Mouse (Mus musculus): ENCODE data around the gene 4930435E12Rik.
"Not testable (repeated sequence)": the region's sequence is repeated elsewhere in the genome, so short reads cannot be mapped to it uniquely, and the experiment has no call there.

Gene 4930435E12Rik

DNA sequence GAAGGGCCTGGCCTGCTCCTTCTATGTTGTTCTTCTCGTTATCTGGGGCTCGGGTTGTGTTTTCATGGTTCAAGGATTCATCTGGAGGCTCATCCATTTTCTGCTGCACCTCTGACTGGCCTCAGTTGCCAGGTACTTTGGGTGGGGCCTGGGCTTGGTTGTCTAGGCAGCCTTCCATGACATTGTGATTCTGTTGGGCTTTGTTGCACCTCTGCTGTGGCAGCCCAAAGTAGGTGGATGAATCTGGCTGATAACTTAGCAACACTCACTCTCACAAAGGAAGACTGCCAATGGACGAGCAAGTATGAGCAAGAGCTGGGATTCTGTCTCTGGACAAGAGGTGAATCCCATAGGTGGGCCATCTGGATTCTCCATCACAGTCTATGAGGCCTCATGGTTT is at the start of gene 4930435E12Rik:
4930435E12Rik (minus strand) TSS at position 101 of the 400 bp plus-strand sequence.
- DNase-seq (ENCODE audit: low spot score) = no peak

DNA sequence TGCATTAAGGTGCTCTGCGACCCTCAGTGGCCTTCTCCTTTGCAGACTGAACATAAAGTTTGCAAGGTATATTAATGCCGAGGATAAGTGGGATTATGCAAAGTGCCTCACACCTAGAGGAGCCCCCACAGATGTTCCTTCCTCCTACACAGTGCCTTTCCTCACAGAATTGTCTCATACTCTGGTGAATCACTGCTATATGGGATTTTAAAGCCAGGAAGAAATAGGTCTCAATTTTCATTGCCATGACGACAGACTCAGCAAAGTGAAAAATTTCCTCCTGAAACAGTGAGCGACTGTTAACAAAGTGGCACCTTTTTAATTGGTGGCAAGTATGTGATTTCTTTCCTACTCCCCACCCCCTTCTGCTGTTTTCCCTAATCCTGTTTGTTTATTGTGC is 45.9 kb upstream of the 4930435E12Rik start:
- no peak for DNase-seq (ENCODE audit: low spot score)

DNA sequence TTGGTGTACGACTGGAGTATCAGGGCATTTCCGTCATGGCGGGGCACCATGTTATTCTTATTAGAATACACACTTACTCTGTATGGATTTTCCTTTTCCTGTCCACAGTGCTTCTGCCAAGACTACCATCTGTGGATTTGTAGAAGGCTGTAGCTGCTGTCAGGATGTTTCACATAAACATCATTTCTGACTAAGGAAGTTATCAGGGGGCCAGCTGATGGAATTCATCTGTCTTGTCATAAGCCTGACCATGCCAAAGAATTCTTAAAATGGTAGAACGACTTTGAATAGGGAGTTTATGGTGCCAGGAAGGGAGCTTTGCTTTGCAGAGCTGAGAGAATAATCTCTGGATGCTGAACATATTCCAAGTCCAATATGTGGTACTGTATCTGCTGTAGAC is 44.7 kb upstream of the 4930435E12Rik start:
- no peak for DNase-seq (ENCODE audit: low spot score)

DNA sequence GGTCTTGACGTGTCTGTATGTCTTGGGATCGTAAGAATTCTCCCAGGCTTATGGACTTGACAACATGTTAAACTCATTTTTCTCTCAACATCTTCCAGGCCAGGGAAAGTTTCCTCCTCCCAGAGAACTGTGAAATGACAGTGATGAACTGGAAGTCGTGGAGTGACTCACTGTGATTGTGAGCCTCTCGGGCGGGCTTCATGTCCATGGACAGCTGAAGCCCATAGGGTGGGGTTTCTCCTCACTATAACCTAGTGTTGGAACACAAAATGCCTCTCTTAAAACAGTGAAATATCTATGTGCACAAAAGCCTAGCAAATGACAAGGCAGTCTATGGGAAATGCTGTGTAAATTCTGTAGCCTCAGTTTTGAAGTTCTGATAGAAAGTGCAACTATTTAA is 35.8 kb upstream of the 4930435E12Rik start:
- DNase-seq (ENCODE audit: low spot score) = no peak

DNA sequence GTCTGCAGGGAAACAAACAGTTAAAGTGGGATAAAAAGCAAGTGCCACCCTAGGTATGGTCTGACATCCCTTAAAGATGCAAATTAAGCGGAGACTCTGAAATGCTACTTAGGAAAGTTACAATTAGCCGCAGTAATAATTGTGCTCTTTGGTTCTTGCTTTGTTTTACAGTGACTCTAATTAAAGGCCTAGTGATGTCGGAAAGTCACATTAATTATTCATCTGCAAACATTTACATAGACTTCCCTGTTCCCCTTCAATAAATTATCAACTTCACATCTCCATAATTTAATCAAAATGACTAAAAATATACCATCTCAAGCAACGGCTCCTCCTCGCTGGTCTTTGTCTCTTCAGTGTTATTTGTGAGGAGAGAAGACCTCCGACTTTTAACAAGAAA is 32.0 kb upstream of the 4930435E12Rik start:
- DNase-seq (ENCODE audit: low spot score) = no peak

DNA sequence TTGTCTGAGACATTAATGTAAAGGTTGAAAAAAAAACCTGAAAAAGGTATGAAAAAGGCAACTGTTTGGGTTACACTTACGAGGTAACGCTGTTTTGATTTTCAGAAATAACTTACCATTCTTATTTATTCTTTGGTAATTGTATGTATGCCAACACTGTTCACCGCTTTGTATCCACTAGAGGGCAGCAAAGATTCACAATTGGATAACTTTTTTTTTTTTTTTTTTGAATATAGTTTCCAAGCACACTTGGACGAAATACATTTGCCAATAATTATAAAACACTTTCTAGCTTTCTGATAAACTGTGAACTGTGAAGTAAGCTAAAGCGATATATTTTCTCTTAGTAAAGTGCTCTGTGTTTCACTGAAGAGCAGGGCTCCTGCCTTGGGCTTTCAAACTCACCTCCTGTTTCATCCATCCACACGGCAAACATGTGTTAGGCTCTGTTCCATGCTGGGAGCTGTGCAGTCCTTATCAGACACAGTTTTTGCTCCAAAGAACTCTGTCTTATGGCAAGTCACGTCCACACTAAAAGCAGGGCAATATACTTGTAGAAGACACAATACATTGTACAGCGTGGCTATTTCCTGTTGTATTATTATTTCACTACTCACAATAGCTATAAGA is 29.7 kb upstream of the 4930435E12Rik start:
- DNase-seq (ENCODE audit: low spot score) = no peak

DNA sequence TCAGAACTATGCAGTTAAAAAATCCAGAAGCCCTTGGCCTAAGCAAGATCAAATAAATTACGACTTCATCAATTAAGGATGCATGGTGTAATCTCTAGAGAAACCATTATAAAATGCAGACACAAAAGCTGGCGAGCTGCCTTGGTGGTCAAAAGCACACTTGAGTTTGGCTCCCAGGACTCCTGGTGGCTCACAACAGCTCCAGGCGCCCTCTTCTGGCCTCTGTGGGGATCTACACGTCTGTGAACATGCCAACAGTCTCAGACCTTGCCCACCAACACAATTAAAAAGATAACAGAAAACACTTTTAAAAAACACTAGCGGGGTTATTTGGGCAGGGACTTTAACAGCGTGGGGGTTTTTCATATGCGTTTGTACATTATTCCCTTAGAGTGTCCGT is 16.0 kb downstream of the 4930435E12Rik start:
- DNase-seq (ENCODE audit: low spot score) = peak; percentile 44

DNA sequence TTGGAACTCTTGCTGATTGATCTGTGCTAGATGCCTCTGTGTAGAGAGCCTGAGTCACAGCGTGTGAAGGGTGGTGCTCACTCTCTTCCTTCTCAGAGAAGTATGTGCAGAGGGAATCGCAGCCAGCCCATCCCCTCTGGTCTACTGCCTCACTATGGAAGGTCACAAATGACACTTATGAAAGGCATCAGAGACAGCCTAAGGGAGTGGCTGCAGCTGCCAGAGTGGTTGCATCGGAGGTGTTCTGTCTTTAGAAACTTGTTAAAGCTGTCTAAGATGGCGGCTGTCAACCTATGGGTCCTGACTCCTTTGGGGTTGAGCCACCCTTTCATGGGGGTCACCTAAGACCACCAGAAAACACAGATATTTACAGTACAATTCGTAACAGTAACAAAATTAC is 18.4 kb downstream of the 4930435E12Rik start:
- no peak for DNase-seq (ENCODE audit: low spot score)

DNA sequence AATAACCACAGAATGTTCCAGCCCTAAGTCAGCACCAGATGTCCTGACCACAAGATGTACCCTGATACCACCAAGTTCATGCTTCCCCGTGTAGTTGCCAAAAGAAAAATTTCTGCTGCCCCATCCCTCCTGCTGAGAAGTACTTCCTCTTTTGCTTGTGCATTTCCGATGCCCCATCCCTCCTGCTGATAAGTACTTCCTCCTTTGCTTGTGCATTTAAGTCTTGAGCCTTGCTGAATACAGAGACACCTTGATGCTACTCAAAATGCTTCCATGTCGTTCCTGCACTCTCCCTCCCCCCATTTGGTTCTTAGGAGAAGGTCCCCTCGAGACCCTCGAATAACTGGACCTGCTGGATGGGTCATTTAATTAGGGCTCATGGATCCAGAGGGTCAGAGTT is 20.8 kb downstream of the 4930435E12Rik start:
- not testable (repeated sequence) for DNase-seq (ENCODE audit: low spot score)

DNA sequence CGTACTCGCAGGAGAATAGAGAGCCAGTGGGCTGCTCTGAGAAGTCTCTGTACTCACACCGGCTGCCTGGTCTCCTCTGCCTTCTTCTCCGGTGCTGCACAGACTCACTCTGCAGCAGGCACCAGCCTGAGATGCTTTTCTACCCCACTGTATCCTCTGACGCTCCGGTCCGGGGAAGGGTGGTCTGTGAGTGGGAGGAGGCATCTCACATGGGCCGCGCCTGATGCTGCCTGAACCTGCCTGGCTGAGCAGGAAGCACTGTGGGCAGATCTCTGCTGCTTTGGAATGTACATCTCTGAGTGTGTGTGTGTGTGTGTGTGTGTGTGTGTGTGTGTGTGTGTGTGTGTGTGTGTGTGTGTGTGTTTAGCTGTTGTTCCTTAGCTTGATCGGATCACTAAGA is 28.5 kb downstream of the 4930435E12Rik start, which contains the start of gene Upk1b:
Upk1b (minus strand) TSS at position 238 of the 400 bp plus-strand sequence.
- peak; percentile 60 for DNase-seq (ENCODE audit: low spot score)

DNA sequence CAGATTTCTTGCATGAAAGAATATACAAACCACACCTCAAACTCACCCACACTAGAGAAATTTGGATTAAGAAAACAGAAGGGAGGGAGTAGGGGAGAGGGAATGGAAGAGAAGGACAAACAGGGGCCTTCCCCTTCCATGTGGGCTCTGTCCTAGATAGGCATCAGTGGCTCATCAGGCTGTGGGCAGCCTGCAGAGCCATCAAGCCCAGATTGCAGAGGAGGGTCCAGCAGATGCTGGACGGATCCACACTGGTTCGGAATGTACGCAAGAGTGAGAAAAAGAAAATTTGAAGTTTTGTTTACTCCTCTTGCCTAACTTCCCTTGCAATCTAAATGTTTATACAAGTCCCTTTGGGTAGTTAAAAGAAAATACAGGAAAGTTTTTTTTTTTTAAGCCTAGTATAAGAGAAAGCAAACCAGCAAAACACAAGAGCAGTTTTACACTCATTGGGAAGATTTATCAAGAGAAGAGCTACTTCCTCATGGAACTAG is 29.5 kb downstream of the 4930435E12Rik start:
- no peak for DNase-seq (ENCODE audit: low spot score)

DNA sequence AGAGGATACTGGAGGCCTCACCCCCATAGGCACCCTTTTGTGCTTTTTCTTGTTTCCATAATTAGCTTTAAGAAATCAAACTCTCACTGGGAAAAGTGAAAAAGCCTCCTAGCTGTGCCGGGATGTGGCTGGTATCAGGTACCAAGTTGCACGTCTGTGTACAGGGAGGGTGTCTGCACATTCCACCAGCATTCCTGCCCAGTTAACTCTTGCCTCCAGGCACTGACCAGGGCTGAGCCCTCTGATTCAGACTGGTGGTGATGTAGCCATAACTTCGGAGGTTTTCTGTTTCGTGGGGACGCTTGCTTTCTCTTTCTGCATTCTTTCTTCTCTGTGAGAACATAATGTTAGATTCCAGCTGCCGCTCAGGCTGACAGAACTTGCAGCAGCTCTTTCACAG is 35.4 kb downstream of the 4930435E12Rik start:
- DNase-seq (ENCODE audit: low spot score) = peak; percentile 44

DNA sequence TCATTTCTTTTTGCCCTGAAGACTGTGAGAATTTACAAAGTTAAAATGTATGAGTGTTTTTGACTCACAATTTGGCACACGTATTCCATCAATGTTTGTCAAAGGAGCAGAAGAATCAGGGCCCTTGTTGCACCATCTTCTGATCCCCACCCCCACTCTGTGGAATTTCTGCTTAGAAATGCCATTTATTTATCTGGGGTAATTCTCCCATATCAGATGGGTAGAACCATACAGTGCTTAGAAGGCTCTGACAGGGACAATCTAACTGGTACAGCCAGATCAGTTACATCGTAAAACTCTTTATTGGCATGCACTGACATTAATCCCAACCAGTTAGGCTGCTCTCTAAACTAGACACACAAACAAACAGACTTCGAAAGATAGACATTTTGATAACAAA is 38.6 kb downstream of the 4930435E12Rik start:
- no peak for DNase-seq (ENCODE audit: low spot score)

DNA sequence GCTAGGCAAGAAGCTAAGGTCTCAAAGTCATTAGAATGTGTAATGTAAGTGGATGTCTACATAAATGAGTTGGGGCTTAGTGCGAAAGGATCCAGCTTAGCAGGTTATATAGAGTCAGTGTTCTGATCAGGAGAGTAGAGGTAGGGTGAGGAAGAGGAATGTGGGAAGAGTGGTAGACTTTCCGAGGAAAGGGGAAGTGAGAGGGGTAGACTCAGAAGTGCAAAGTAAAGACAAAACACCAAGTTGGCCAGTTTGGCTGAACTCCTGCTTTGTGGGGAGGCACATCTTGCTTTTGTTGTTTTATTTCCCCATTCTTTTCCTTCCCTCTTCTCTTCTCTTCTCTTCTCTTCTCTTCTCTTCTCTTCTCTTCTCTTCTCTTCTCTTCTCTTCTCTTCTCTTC is 39.5 kb downstream of the 4930435E12Rik start:
- no peak for DNase-seq (ENCODE audit: low spot score)

DNA sequence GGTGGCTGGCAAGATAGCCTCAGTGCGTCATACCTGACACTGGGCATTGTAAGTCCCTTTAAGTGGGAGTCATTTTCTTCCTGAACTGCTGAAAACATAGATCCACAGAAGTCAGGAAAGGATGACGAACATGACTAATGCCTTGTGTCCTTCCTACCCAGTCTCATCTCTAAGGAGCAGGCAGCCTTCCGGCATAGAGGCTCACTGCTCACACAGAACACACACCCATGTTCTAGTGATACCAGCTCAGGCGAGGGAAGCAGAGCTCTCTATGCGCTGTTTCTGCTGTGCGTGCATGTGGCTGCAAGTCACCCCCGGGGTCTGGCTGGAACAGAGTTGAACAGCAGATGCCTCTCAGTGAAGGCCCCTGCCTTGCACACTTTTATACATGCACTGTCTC is 43.2 kb downstream of the 4930435E12Rik start:
- no peak for DNase-seq (ENCODE audit: low spot score)

DNA sequence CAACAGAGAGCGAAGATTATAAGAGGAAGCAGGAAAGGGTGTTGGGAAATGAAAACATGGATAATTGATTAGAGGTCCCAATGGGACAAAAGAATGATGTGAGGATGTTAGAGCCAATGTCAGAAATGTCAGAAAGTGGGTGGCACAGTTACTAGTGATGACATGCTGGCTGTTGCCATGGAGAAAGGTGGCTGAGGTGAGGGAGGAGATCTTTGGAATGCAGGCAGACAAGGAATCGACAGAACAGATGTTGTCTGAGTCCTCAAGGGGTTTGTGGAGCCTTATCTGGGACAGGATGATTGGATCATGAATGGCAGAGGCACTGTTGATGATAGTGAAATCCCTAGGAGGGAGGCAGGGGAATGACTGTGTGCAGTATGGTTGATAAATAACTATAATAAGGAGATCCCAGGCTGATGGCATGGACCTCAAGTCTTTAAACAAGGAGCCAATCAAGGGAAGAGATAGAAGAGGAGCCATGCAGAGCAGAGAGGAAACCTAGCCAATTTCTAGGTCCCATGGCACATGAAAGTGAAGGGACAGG is 46.0 kb downstream of the 4930435E12Rik start:
- no peak for DNase-seq (ENCODE audit: low spot score)

DNA sequence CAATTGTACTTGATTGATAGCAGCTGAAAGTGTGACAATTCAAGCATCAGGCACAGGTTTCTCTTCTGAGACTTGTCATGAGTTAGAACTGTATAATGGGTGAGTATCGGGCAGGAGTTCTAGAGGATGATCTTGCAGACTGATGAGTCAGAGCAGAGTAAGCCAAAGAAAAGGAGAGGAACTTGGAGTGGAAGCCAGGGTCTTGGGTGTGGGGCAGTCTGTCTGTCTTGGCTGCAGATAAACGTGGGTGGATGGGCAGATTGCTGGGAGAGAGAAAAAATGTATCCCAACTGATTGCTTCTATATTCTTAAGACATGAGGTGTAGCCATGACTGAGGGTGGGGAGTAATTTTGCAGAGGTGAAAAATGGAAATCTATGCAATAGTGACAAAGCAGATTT is 46.6 kb downstream of the 4930435E12Rik start:
- no peak for DNase-seq (ENCODE audit: low spot score)

DNA sequence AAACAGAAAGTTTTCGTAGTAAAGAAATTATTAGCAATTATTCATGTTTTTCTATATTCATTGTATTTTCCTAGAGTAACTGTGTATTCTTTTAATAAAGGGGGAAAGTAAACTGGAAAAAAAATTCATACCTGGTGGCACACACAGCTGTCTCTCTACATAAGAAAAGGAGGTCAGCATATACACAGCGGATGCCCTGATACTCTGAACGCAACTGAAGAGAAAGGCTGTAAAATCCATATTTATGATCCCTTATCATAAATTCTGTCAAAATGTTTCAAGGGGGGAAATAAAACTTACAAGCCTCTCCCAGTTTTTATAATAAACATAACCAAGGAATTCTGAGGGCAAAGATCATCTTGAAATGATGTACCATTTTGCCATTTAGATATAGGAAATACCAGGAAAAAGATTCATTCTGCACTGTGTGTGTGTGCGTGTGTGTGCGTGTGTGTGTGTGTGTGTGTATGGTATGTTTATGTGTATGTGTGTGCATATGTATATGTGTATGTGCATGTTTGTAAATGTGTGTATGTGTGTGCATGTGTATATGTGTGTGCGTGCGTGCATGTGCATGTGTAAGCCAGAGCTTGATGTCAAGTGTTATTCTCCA is 47.5 kb downstream of the 4930435E12Rik start:
- no peak for DNase-seq (ENCODE audit: low spot score)

DNA sequence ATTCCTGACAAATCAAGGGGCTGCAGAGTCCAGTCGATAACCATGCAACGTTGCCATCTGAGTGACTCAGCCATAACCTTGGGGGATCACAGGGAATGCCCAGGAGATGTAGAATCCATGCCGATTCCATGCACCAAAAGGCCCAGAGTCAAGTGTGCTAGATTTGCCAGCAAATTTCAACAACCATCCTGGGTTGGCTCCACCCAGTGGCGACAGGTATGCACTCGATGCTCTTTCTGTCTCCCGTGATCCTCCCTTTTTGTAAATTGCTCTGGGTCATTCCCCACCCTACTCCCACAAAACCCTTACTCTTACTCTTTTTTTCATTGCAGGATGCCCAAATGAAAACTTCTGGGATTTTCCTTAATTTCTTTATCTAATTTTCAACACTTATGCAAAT is 52.2 kb downstream of the 4930435E12Rik start:
- DNase-seq (ENCODE audit: low spot score) = no peak

DNA sequence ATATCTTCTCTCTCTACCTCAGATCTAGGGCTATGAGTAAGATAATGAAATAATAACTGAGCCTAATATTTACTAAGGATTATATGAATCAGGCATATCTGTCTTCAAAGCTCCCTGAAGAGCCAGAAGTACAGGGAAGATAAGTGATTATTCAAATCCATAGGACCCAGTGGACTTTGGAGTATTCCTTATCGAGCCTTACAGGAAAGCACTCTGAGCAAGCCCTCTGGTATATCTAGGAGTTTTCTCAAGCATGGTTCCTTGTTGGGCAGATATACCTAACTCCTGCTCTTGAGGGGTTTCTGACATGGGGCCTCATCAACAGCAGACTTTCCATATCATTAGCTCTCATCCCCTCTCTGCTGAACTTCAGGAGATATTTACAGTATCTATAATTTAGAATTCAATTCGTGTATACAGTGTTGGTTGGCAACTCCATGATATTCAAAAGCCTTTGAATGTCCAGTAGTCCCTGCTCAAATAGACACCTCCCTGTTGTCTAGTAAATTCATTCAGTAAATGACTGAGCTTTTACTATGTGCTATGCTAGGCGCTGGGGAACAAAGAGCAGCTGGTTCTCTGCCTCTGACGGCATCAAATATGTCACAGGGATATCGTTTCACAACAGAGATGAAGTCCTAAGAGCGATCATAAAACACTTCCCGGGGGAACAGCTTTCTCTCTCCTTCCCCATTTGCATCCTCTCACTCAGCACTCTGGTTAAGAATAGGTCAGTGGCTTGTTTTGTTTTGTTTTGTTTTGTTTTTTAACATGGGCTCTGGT is 53.4 kb downstream of the 4930435E12Rik start:
- DNase-seq (ENCODE audit: low spot score) = no peak

DNA sequence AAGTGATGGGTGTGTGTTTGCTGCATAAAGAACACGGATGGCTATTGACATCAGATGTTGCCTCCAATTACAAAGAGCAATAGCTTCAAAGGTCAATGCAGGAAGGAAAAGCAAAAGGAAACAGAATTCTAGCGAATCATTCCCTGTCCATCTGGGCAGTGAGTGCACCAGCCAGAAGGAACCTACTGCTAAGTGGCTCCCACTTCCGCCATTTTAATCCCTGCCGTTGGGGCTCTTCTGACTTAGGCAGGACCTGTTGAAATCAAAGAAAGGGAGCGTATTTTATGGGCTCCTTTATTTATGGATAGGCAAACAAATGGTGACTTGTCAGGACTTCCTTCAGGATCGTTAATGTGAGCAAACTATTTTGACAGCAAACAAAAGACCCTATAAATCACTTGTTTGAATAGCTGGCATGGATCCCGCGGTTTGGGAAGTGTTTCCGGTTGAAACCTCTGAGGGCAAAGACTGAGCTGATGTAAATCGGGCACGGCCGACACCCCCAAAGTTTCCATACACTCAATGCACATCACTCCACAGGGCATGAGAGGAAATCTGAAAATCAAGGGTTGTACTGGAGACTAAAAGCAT is 55.5 kb downstream of the 4930435E12Rik start:
- DNase-seq (ENCODE audit: low spot score) = peak; percentile 13

DNA sequence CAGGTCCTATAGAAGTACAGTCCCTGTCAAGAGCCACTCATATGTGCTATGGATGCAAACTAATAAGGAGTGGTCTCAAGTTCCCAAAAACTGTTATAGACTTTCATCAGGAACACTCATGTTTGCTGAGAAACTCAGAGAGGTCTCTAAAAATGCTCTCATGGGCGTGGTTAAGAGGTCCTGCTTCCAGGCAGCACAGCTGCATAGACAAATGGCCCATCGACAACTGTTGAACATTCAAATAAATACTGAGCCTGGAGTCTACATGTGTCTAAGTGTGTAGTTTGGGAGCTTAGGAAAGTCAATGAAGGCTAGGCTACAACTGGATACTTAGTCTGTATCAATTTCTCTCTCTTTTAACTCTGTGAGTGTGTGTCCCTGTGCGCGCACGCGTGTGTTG is 57.4 kb downstream of the 4930435E12Rik start:
- DNase-seq (ENCODE audit: low spot score) = no peak

Data from yolk sac, embryonic 10.5 days (tissue).